Mouse (Mus musculus) testis, adult 2 months (tissue): ENCODE data around the gene Axin1.

Source experiments
- CTCF ChIP-seq: fragments of 200-500 bp; IDR thresholded peaks from 2 replicates; pipeline ENCODE4 v1.5.1; 2012; ENCODE audit warnings: low read depth, mild to moderate bottlenecking, inconsistent platforms, low read length, moderate library complexity; ENCODE audit not compliant: control insufficient read depth, insufficient read depth, insufficient replicate concordance
- POLR2A ChIP-seq: fragments of 200-500 bp; IDR thresholded peaks from 2 replicates; pipeline ENCODE4 v1.6.1; 2012; ENCODE audit warnings: low read depth, mild to moderate bottlenecking, inconsistent platforms, low read length, moderate library complexity; ENCODE audit not compliant: control insufficient read depth

DNA sequence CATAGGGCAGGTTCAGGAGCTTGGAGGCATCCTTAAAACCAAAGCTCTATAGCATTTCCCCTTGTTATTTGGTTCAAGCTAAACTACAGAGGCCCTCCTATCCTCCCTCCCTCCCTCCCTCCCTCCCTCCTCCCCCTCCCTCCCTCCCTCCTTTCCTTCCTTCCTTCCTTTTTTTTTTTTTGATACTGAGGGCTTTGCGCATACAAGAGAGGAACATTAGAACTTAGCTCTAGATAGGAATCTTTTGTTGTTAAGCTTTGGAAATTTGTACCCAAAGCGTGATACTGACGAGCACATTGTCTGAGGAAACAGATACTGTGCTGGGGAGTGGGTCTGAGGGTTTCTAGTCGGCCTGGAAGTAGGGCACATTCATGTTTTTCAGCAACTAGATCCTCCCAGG is 32.9 kb upstream of the Axin1 start:
- TF ChIP-seq CTCF (no peak), POLR2A (no peak)
